Mouse (Mus musculus): Measurements from ENCODE around the gene Cdca3. TPM values are rescaled to one million over a fixed set of nuclear protein-coding genes. Genes with fewer than 3 reads are reported as not detected.
"Not testable (repeated sequence)": the region's sequence is repeated elsewhere in the genome, so short reads cannot be mapped to it uniquely, and the experiment has no call there.

Gene Cdca3
- polyA plus RNA-seq, 1 experiment from 2014 or later, result 18.2 TPM

GRCm38 (mm10) chr6:124795781-124796180 is 33.6 kb upstream of the Cdca3 start:
- no peak overlapping the region for H3K4me2 ChIP-seq (ENCODE audit: low read length)
- no peaks in the 10 kb centered on the region for H3K9me3 ChIP-seq (replicated peaks; ENCODE audit: control insufficient read depth, low read length, poor library complexity, severe bottlenecking)
- WGBS, result 82% methylated on average over 4 of the region's 4 CpGs
- no peak for ATAC-seq
- no peak overlapping the region for H3K27ac ChIP-seq (ENCODE audit: low read length)
- no peaks in the 10 kb centered on the region for H3K36me3 ChIP-seq (ENCODE audit: control insufficient read depth, insufficient read depth, low read length)
- no peaks in the 10 kb centered on the region for H3K4me1 ChIP-seq (ENCODE audit: control insufficient read depth, insufficient read depth, low read length)
- no peak overlapping the region for H3K9ac ChIP-seq (ENCODE audit: low read depth, low read length)
- H3K4me3 ChIP-seq (ENCODE audit: low read depth, low read length), result no peak overlapping the region
- no peaks in the 10 kb centered on the region for H3K27me3 ChIP-seq (ENCODE audit: control insufficient read depth, insufficient read depth, low read depth, low read length)

GRCm38 (mm10) chr6:124796200-124796599 is 33.1 kb upstream of the Cdca3 start:
- Histone ChIP-seq H3K4me3 (ENCODE audit: low read depth, low read length) (no peak overlapping the region), H3K4me1 (ENCODE audit: control insufficient read depth, insufficient read depth, low read length) (no peaks in the 10 kb centered on the region), H3K36me3 (ENCODE audit: control insufficient read depth, insufficient read depth, low read length) (no peaks in the 10 kb centered on the region), H3K27me3 (ENCODE audit: control insufficient read depth, insufficient read depth, low read depth, low read length) (no peaks in the 10 kb centered on the region), H3K9ac (ENCODE audit: low read depth, low read length) (no peak overlapping the region), H3K9me3 (replicated peaks; ENCODE audit: control insufficient read depth, low read length, poor library complexity, severe bottlenecking) (no peaks in the 10 kb centered on the region), H3K27ac (ENCODE audit: low read length) (no peak overlapping the region), H3K4me2 (ENCODE audit: low read length) (no peak overlapping the region)
- WGBS, result 88% methylated on average over 2 of the region's 2 CpGs
- no peak for ATAC-seq

GRCm38 (mm10) chr6:124802400-124802799 is 26.9 kb upstream of the Cdca3 start:
- not testable (repeated sequence) for H3K4me2 ChIP-seq (ENCODE audit: low read length); H3K27me3 ChIP-seq (ENCODE audit: control insufficient read depth, insufficient read depth, low read depth, low read length); ATAC-seq; H3K9ac ChIP-seq (ENCODE audit: low read depth, low read length); H3K27ac ChIP-seq (ENCODE audit: low read length); H3K4me3 ChIP-seq (ENCODE audit: low read depth, low read length); H3K36me3 ChIP-seq (ENCODE audit: control insufficient read depth, insufficient read depth, low read length); H3K9me3 ChIP-seq (replicated peaks; ENCODE audit: control insufficient read depth, low read length, poor library complexity, severe bottlenecking); H3K4me1 ChIP-seq (ENCODE audit: control insufficient read depth, insufficient read depth, low read length)
- 18% methylated on average over 5 of the region's 9 CpGs for whole genome bisulfite sequencing

GRCm38 (mm10) chr6:124803061-124803460 is 26.3 kb upstream of the Cdca3 start:
- Histone ChIP-seq H3K4me3 (ENCODE audit: low read depth, low read length) (no peak overlapping the region), H3K4me1 (ENCODE audit: control insufficient read depth, insufficient read depth, low read length) (peaks cover 10% of the 10 kb centered on the region), H3K27me3 (ENCODE audit: control insufficient read depth, insufficient read depth, low read depth, low read length) (no peaks in the 10 kb centered on the region), H3K9me3 (replicated peaks; ENCODE audit: control insufficient read depth, low read length, poor library complexity, severe bottlenecking) (no peaks in the 10 kb centered on the region; the same call in 1 of the 2 replicates), H3K27ac (ENCODE audit: low read length) (no peak overlapping the region), H3K36me3 (ENCODE audit: control insufficient read depth, insufficient read depth, low read length) (no peaks in the 10 kb centered on the region), H3K4me2 (ENCODE audit: low read length) (no peak overlapping the region), H3K9ac (ENCODE audit: low read depth, low read length) (no peak overlapping the region)
- WGBS, result 69% methylated on average over 3 of the region's 3 CpGs
- no peak for ATAC-seq

DNA sequence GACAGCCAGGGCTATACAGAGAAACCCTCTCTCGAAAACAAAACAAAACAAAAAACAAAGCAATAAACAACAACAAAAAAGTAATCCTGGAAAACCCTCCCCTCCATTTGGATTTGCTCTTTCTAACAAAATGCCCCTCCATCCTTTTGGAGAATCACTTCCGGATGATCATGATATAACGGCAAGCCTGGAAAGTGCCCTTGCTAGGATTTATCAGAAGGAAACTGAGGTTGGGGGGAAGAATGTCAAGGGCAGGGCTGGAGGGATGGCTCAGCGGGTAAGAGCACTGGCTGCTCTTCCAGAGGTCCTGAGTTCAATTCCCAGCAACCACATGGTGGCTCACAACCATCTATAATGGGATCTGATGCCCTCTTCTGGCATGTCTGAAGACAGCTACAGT is 25.7 kb upstream of the Cdca3 start:
- not testable (repeated sequence) for H3K9me3 ChIP-seq (replicated peaks; ENCODE audit: control insufficient read depth, low read length, poor library complexity, severe bottlenecking); H3K4me2 ChIP-seq (ENCODE audit: low read length); H3K36me3 ChIP-seq (ENCODE audit: control insufficient read depth, insufficient read depth, low read length); H3K27ac ChIP-seq (ENCODE audit: low read length); H3K4me3 ChIP-seq (ENCODE audit: low read depth, low read length); H3K9ac ChIP-seq (ENCODE audit: low read depth, low read length); H3K27me3 ChIP-seq (ENCODE audit: control insufficient read depth, insufficient read depth, low read depth, low read length); ATAC-seq
- WGBS, result 98% methylated on average over 4 of the region's 4 CpGs
- H3K4me1 ChIP-seq (ENCODE audit: control insufficient read depth, insufficient read depth, low read length), result peaks cover 16% of the 10 kb centered on the region

- 97% methylated on average over 3 of the region's 3 CpGs for WGBS
- Histone ChIP-seq H3K4me1 (ENCODE audit: control insufficient read depth, insufficient read depth, low read length) (peaks cover 22% of the 10 kb centered on the region), H3K36me3 (ENCODE audit: control insufficient read depth, insufficient read depth, low read length) (no peaks in the 10 kb centered on the region), H3K27me3 (ENCODE audit: control insufficient read depth, insufficient read depth, low read depth, low read length) (no peaks in the 10 kb centered on the region), H3K4me2 (ENCODE audit: low read length) (no peak overlapping the region), H3K9ac (ENCODE audit: low read depth, low read length) (no peak overlapping the region), H3K27ac (ENCODE audit: low read length) (no peak overlapping the region), H3K9me3 (replicated peaks; ENCODE audit: control insufficient read depth, low read length, poor library complexity, severe bottlenecking) (no peaks in the 10 kb centered on the region; the same call in 1 of the 2 replicates), H3K4me3 (ENCODE audit: low read depth, low read length) (no peak overlapping the region)
- ATAC-seq, result no peak
Observed at GRCm38 (mm10) chr6:124804341-124804740, 25.0 kb upstream of the Cdca3 start.

- no peaks in the 10 kb centered on the region for H3K36me3 ChIP-seq (ENCODE audit: control insufficient read depth, insufficient read depth, low read length)
- peak; percentile 90 for ATAC-seq
- H3K27me3 ChIP-seq (ENCODE audit: control insufficient read depth, insufficient read depth, low read depth, low read length), result no peaks in the 10 kb centered on the region
- WGBS, result 3% methylated on average over 34 of the region's 34 CpGs
- no peaks in the 10 kb centered on the region; the same call in 1 of the 2 replicates for H3K9me3 ChIP-seq (replicated peaks; ENCODE audit: control insufficient read depth, low read length, poor library complexity, severe bottlenecking)
- H3K27ac ChIP-seq (ENCODE audit: low read length), result peak overlapping the region; percentile 90
- peak overlapping the region; percentile 67 for H3K9ac ChIP-seq (ENCODE audit: low read depth, low read length)
- H3K4me3 ChIP-seq (ENCODE audit: low read depth, low read length), result peak overlapping the region; percentile 41
- peak overlapping the region; percentile 71 for H3K4me2 ChIP-seq (ENCODE audit: low read length)
- H3K4me1 ChIP-seq (ENCODE audit: control insufficient read depth, insufficient read depth, low read length), result peaks cover 32% of the 10 kb centered on the region
Observed at GRCm38 (mm10) chr6:124805341-124806321, 23.7 kb upstream of the Cdca3 start.

- Histone ChIP-seq H3K9ac (ENCODE audit: low read depth, low read length) (peak overlapping the region; percentile 30; the same call in 1 of the 2 replicates), H3K4me2 (ENCODE audit: low read length) (peak overlapping the region; percentile 71), H3K27me3 (ENCODE audit: control insufficient read depth, insufficient read depth, low read depth, low read length) (no peaks in the 10 kb centered on the region), H3K4me1 (ENCODE audit: control insufficient read depth, insufficient read depth, low read length) (peaks cover 32% of the 10 kb centered on the region), H3K36me3 (ENCODE audit: control insufficient read depth, insufficient read depth, low read length) (peaks cover 3% of the 10 kb centered on the region; the same call in 1 of the 2 replicates), H3K9me3 (replicated peaks; ENCODE audit: control insufficient read depth, low read length, poor library complexity, severe bottlenecking) (no peaks in the 10 kb centered on the region; the same call in 1 of the 2 replicates), H3K4me3 (ENCODE audit: low read depth, low read length) (peak overlapping the region; percentile 41; the same call in 1 of the 2 replicates), H3K27ac (ENCODE audit: low read length) (peak overlapping the region; percentile 90)
- no peak for ATAC-seq
- 71% methylated on average over 7 of the region's 7 CpGs for WGBS
Observed at GRCm38 (mm10) chr6:124806446-124807140, 22.8 kb upstream of the Cdca3 start.
